Mouse (Mus musculus) natural killer cell, adult 2 months (primary cell): ENCODE results near the gene Cnga2.

Source experiments
- DNase-seq, 2 experiments: peaks; one replicate each; pipeline ENCODE4 v3.0.0; 2022; ENCODE audit warnings: low spot score in 2 of 2

The Cnga2 gene

DNA sequence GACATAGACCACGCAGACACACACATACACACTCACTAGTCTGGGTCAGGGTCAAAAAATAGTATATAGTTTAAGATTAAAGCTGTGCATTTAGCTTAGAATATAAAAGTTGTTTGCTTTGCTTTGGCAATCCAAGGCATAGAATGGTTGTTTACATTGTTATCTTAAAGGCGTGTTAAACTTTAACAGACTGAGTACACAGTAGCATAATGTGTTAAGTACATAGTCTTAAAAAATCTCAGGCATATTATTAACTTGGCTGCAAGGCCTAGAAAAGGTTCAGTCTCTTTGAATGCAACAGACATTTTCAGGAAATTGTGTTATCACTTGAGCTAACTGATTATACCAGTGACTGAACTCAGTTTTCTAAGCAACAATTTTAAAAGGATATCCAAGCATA is 56.3 kb downstream of the Cnga2 start:
- DNase-seq = no peak
